Mouse (Mus musculus) heart, adult 2 months (tissue): Measurements from ENCODE around the gene Cabin1. TPM values are rescaled to one million over a fixed set of nuclear protein-coding genes. Genes with fewer than 3 reads are reported as not detected.
"Not testable (repeated sequence)": the region's sequence is repeated elsewhere in the genome, so short reads cannot be mapped to it uniquely, and the experiment has no call there.

Experiments used
- DNase-seq, 2 experiments: peaks; one replicate each; pipeline ENCODE4 v3.0.0; 2021
- H3K27ac ChIP-seq: fragments of 200-600 bp; 2 replicates; pipeline ENCODE4 v1.8.1; 2022
- H3K27me3 ChIP-seq: fragments of 200-500 bp; 2 replicates; pipeline ENCODE4 v1.6.1; 2012; ENCODE audit warnings: mild to moderate bottlenecking, low read length, inconsistent platforms, mixed read lengths; ENCODE audit not compliant: control insufficient read depth, insufficient read depth
- H3K36me3 ChIP-seq: fragments of 200-500 bp; 2 replicates; pipeline ENCODE4 v1.6.1; 2012; ENCODE audit warnings: low read length, inconsistent platforms; ENCODE audit not compliant: control insufficient read depth, insufficient read depth
- H3K4me1 ChIP-seq: fragments of 200-500 bp; 2 replicates; pipeline ENCODE4 v1.6.1; 2011; ENCODE audit warnings: low read length; ENCODE audit not compliant: control insufficient read depth, insufficient read depth
- H3K4me3 ChIP-seq: fragments of 200-600 bp; 2 replicates; pipeline ENCODE4 v1.8.1; 2022
- H3K79me2 ChIP-seq: fragments of 200-500 bp; replicated peaks from 2 replicates; pipeline ENCODE4 v1.6.1; 2012; ENCODE audit warnings: mild to moderate bottlenecking, inconsistent platforms, low read length, moderate library complexity, mixed read lengths; ENCODE audit not compliant: control insufficient read depth, insufficient read depth
- H3K9ac ChIP-seq: fragments of 200-500 bp; 2 replicates; pipeline ENCODE4 v1.6.1; 2012; ENCODE audit warnings: low read depth, mild to moderate bottlenecking, control low read depth, inconsistent platforms, low read length, mixed read lengths
- CTCF ChIP-seq: fragments of 200-600 bp; IDR thresholded peaks from 2 replicates; pipeline ENCODE4 v1.8.1; 2022; ENCODE audit warnings: antibody characterized with exemption, mild to moderate bottlenecking, moderate library complexity
- EP300 ChIP-seq: fragments of 200-500 bp; IDR thresholded peaks from 2 replicates; pipeline ENCODE4 v1.6.1; 2011; ENCODE audit warnings: low read depth, low read length, control low read depth; ENCODE audit not compliant: insufficient read depth
- POLR2A ChIP-seq: fragments of 200-500 bp; IDR thresholded peaks from 2 replicates; pipeline ENCODE4 v1.6.1; 2011; ENCODE audit warnings: mild to moderate bottlenecking, low read depth, low read length, control low read depth; ENCODE audit not compliant: insufficient read depth
- WGBS: fragments of 180-500 bp; shearing (Covaris S2); methylation state at CpG from one replicate; pipeline ENCODE4 v1.1.7; 2018; 5-methylcytosine and 5-hydroxymethylcytosine counted together
- intact Hi-C: fragments of 180-260 bp; cut with DNase I; formaldehyde crosslinking; loops from one replicate; pipeline ENCODE4 v1.15.1; 2025
- polyA plus RNA-seq: library from polyadenylated mRNA; depleted of rRNA; stranded (reverse); fragments of >200 nt; gene quantifications from 2 replicates; pipeline ENCODE4 v1.2.3, GENCODE M21; 2012
- total RNA-seq, 2 experiments: library from RNA; stranded (reverse); gene quantifications; 2 replicates each; pipeline ENCODE4 v1.2.3; 2021

Gene Cabin1
- total and polyA plus RNA-seq, 3 experiments, result 13.6 to 19.9 (median 17.9) TPM

DNA sequence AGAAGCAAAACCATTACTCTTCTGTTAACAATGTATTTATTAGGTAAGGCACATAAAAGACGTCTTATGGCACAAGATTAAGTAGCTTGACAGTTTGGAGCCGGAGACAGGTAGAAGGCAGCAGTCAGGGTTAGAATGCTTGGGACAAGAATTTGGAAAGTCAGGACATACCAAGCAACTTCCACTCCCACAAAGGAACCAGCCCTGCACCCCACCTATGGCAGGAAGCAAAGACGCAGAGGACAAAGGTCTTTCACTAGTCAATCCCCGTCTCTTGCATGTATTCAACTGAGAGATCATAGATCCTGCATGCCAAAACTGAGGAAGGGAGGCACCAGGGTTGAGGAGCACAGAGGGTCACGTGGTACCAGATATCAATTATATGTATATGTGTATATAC, 10.0 kb upstream of the Cabin1 start:
- Histone ChIP-seq H3K9ac (no peak overlapping the region), H3K79me2 (no peaks in the 10 kb centered on the region), H3K27ac (no peak overlapping the region), H3K27me3 (no peaks in the 10 kb centered on the region), H3K4me3 (no peak overlapping the region), H3K36me3 (no peaks in the 10 kb centered on the region), H3K4me1 (no peaks in the 10 kb centered on the region)
- DNase-seq, result no peak
- intact Hi-C loops, result no loop called here
- TF ChIP-seq EP300 (no peak), POLR2A (no peak), CTCF (no peak)
- 88% methylated on average over 5 of the region's 5 CpGs for WGBS

DNA sequence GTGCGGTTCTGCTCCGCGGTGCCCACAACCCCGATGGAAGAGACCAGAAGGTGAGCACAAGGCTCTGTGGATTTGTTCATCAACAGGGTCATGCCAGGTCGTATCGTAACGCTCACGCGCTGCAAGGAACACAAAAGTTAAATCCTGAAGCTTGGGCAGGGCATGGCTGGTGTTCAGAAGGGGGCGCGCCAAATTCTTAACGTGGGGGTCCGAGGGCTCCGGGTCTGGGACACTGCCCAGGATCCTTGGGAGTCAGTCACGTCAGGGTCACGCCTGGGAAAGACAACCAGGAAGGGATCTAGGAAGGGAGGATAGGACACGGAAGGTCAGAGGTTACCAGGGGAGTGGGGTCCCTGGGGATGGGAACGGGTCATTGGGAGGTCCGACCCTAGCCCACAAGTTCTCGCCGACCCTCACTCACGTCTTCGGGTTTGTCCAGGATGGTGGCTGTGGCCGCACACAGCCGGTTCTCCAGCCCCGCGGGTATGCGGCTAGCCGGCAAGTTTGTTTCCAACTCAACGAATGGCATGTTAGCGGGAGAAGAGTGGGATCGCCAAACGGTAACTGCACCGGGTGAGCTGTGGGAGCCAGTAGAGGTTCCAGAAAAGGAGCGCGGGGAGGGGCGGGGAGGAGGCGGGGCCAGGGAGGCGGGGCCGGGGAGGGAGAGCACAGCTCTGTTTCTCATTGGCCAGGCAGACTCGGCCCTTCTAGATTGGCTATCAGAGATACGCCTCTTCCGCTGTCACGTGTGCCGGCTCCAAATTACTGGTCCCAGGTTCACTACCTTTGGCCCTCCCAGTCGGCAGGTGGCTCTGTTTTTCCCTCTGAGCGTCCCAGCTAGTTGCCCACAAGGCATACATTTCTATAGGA, 8.9 kb upstream of the Cabin1 start, which contains the start of gene Ddt:
TSS of gene Ddt (minus strand) at position 620 of the 870 bp plus-strand sequence.
- H3K9ac ChIP-seq, result peak within 1 kb of the TSS; percentile 84
- DNase-seq, result peak; percentile 82 to 89
- peak within 1 kb of the TSS; percentile 86 for H3K27ac ChIP-seq
- H3K27me3 ChIP-seq, result no peaks in the 10 kb centered on the region
- peak within 1 kb of the TSS; percentile 85 for H3K4me3 ChIP-seq
- H3K4me1 ChIP-seq, result no peaks in the 10 kb centered on the region
- no peaks in the 10 kb centered on the region for H3K36me3 ChIP-seq
- WGBS, result under 1% methylated on average over 47 of the region's 47 CpGs
- no peaks in the 10 kb centered on the region for H3K79me2 ChIP-seq
- peak; percentile 81 for TF ChIP-seq POLR2A
- peak; percentile 59 for TF ChIP-seq CTCF
- TF ChIP-seq EP300, result 0 out of 2 replicates have a peak, but pooled peaks have one; percentile 35
- intact Hi-C loops, result loop anchor here (1.0 to 2.0 kb wide), 2 partner anchors 9 to 26 kb away; partner anchors contain the start of genes Cabin1 and Gstt1

GRCm38 (mm10) chr10:75767756-75768155, 3.6 kb upstream of the Cabin1 start:
- H3K79me2 ChIP-seq, intact Hi-C loops, DNase-seq, H3K4me1 ChIP-seq, H3K27me3 ChIP-seq, H3K36me3 ChIP-seq, H3K9ac ChIP-seq, H3K4me3 ChIP-seq, H3K27ac ChIP-seq: not testable (repeated sequence)
- WGBS, result 35% methylated on average over 5 of the region's 5 CpGs

DNA sequence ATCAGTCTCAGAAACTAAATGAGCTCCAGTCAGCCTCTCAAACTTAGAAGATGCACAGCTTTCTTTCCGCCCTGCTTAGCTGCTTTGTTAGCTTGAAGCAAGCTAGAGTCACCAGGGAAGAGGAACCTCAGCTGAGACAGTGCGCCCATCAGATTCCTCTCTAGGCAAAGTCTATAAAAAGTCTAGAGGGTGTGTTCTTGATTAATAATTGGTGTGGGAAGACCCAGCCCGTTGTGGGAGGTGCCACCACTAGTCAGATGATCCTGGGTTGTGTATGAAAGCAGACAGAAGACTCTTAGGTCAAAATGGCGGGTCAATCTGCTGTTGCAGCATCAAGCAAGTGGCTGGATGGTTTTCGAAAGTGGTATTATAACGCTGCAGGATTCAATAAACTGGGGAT, 2.7 kb upstream of the Cabin1 start:
- DNase-seq, result no peak
- Histone ChIP-seq H3K79me2 (peaks cover 3% of the 10 kb centered on the region; the same call in 1 of the 2 replicates), H3K36me3 (no peaks in the 10 kb centered on the region), H3K27me3 (no peaks in the 10 kb centered on the region), H3K27ac (no peak overlapping the region), H3K4me3 (no peak overlapping the region), H3K9ac (no peak overlapping the region), H3K4me1 (peaks cover 3% of the 10 kb centered on the region; the same call in 1 of the 2 replicates)
- intact Hi-C loops, result no loop called here
- no peak for TF ChIP-seq POLR2A
- TF ChIP-seq CTCF, result no peak
- no peak for TF ChIP-seq EP300
- WGBS, result 81% methylated on average over 6 of the region's 6 CpGs

DNA sequence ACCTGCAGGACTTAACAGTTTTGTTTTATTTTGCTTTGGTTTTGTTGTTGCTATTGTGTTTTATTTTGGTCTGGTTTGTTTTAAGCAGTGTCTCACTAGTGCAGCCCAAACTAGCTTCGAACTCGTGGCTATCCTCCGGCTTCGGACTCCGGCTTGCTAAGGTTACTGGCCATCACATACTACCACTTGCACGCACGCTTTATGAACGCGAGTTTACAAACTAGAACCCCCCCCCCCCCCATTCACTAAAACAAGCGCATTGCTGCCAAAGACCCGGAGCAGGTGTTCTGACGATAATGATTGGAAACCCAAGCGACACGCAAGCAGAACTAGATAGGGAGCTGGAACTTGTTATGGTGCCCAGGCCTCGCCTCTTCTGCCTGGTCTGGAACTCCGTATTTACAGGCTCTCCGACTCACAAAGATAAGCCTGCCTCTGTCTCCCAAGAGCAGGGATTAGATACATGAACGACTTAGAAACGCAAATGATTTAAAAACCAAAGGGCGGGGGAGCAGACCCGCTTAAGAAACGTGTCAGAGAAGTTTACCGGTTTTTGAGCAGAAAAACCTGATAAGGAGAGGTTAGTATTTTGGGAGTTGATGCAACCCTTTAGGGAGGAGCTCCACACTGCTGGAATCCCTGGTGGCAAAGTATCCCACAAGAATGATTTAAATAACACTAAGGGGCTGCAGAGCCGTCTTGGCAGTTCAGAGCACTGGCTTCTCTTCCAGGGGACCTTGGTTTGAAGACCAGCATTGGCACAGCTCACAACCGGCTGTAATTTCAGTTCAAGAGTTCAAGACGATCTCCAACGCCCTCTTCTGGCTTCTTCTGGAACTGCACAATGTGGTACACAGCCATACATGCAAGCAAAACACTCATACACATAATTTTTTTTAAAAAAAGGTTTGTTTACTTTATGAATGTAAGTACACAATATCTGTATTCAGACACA, 655 bp upstream of the Cabin1 start:
- intact Hi-C loops, result loop anchor here (1.0 kb wide), 2 partner anchors 8 to 64 kb away; no protein-coding TSS in a partner anchor
- Histone ChIP-seq H3K27ac (peak overlapping the region; percentile 76), H3K4me1 (peaks cover 3% of the 10 kb centered on the region; the same call in 1 of the 2 replicates), H3K36me3 (no peaks in the 10 kb centered on the region), H3K4me3 (peak overlapping the region; percentile 97), H3K9ac (peak overlapping the region; percentile 43), H3K79me2 (peaks cover 3% of the 10 kb centered on the region; the same call in 1 of the 2 replicates), H3K27me3 (no peaks in the 10 kb centered on the region)
- WGBS, result under 1% methylated on average over 27 of the region's 27 CpGs
- no peak for TF ChIP-seq POLR2A
- TF ChIP-seq CTCF, result peak; percentile 81
- 0 out of 2 replicates have a peak, but pooled peaks have one; percentile 37 for TF ChIP-seq EP300
- peak; percentile 58 to 62 for DNase-seq
